Mouse (Mus musculus) lung, embryonic 15.5 days (tissue): Measurements from ENCODE around the gene Ecm1. TPM values are rescaled to one million over a fixed set of nuclear protein-coding genes. Genes with fewer than 3 reads are reported as not detected.

Source experiments
- ATAC-seq: fragments of 200-750 bp; cut with Nextera tagmentation; 2 replicates; pipeline ENCODE4 v1.8.0; 2017; ENCODE audit warnings: moderate number of reproducible peaks, borderline replicate concordance; ENCODE audit not compliant: low FRiP score, low TSS enrichment; ENCODE audit errors: extremely low read depth
- H3K27ac ChIP-seq: fragments of 300-500 bp; sonication (generic); 2 replicates; pipeline ENCODE4 v1.5.1; 2015; ENCODE audit warnings: moderate library complexity, mild to moderate bottlenecking, inconsistent platforms
- H3K27me3 ChIP-seq: fragments of 300-500 bp; sonication (generic); 2 replicates; pipeline ENCODE4 v1.6.1; 2015; ENCODE audit warnings: inconsistent platforms
- H3K36me3 ChIP-seq: fragments of 300-500 bp; sonication (generic); 2 replicates; pipeline ENCODE4 v1.6.1; 2015; ENCODE audit warnings: inconsistent platforms
- H3K4me1 ChIP-seq: fragments of 300-500 bp; sonication (generic); 2 replicates; pipeline ENCODE4 v1.6.1; 2015; ENCODE audit warnings: inconsistent platforms
- H3K4me2 ChIP-seq: fragments of 300-500 bp; sonication (generic); 2 replicates; pipeline ENCODE4 v1.6.1; 2015; ENCODE audit warnings: inconsistent platforms, mild to moderate bottlenecking, moderate library complexity
- H3K4me3 ChIP-seq: fragments of 300-500 bp; sonication (generic); 2 replicates; pipeline ENCODE4 v1.5.1; 2015; ENCODE audit warnings: mild to moderate bottlenecking, inconsistent platforms
- H3K9ac ChIP-seq: fragments of 300-500 bp; sonication (generic); 2 replicates; pipeline ENCODE4 v1.6.1; 2015; ENCODE audit warnings: inconsistent platforms
- H3K9me3 ChIP-seq: fragments of 300-500 bp; sonication (generic); 2 replicates; pipeline ENCODE4 v1.6.1; 2016; ENCODE audit warnings: inconsistent platforms
- WGBS: fragments of 180-500 bp; shearing (Covaris S2); methylation state at CpG from one replicate; pipeline ENCODE4 v1.1.7; 2015; 5-methylcytosine and 5-hydroxymethylcytosine counted together
- polyA plus RNA-seq: library from polyadenylated mRNA; unstranded; fragments of >200 nt; fragmentation: Nextera tagmentation; extraction: Ambion mirVana; gene quantifications from 2 replicates; pipeline ENCODE4 v1.2.1, GENCODE M21; 2015

The Ecm1 gene
- polyA plus RNA-seq, 1 experiment from 2014 or later = 20.4 TPM

DNA sequence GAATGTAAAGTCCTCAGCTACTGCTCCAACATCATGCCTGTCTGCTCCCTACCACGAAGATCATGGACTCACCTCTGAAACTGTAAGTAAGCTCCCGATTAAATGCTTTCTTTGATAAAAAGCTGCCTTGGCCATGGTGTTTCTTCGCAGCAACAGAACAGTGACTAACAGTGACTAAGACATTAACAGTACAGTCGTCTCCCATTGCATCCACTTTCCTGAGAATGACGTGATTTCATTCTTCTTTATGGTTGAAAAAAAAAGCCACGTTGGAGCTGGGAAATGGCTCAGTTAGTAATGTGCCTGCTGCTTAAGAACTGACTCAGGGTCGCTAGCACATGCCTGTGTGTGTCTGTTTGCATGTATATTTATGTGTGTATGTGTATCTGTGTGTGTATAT is 13.5 kb downstream of the Ecm1 start:
- Histone ChIP-seq H3K27ac (no peak overlapping the region), H3K4me3 (no peak overlapping the region), H3K27me3 (no peaks in the 10 kb centered on the region), H3K9ac (no peak overlapping the region), H3K36me3 (no peaks in the 10 kb centered on the region), H3K4me2 (no peak overlapping the region), H3K4me1 (no peaks in the 10 kb centered on the region), H3K9me3 (no peaks in the 10 kb centered on the region)
- WGBS = 77% methylated on average over 7 of the region's 7 CpGs
- no peak for ATAC-seq

- H3K36me3 ChIP-seq = no peaks in the 10 kb centered on the region
- no peak for ATAC-seq
- 44% methylated on average over 3 of the region's 3 CpGs for WGBS
Measured at GRCm38 (mm10) chr3:95722386-95722785, 17.0 kb downstream of the Ecm1 start.

DNA sequence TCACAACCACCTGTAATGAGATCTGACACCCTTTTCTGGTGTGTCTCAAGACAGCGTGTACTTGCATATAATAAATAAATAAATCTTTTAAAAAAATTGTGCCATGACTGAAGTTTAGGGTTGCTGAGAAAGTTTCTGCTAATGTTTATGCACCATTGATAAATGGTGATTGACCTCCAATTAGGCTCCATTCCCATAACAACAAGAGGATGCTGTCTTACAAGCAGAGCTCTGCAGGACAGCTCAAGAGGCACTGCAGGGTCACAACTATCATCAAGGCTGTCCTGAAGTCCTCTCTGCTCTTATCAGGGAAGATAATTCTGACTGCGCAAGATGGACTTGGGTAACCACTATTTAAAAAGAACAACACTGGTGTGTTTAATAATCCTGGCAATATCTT is 21.2 kb downstream of the Ecm1 start:
- no peaks in the 10 kb centered on the region for H3K4me1 ChIP-seq
- no peaks in the 10 kb centered on the region for H3K36me3 ChIP-seq
- H3K9me3 ChIP-seq = no peaks in the 10 kb centered on the region
- no peak overlapping the region for H3K27ac ChIP-seq
- no peak for ATAC-seq
- no peak overlapping the region for H3K9ac ChIP-seq
- H3K4me3 ChIP-seq = no peak overlapping the region
- H3K4me2 ChIP-seq = no peak overlapping the region
- 68% methylated on average over 2 of the region's 2 CpGs for WGBS
- H3K27me3 ChIP-seq = no peaks in the 10 kb centered on the region

More at GRCm38 (mm10) chr3:95722386-95722785, 17.0 kb downstream of the Ecm1 start:
- no peak overlapping the region for H3K4me2 ChIP-seq
- H3K9ac ChIP-seq = no peak overlapping the region
- H3K27me3 ChIP-seq = no peaks in the 10 kb centered on the region
- H3K27ac ChIP-seq = no peak overlapping the region
- no peaks in the 10 kb centered on the region for H3K9me3 ChIP-seq
- no peak overlapping the region for H3K4me3 ChIP-seq
- H3K4me1 ChIP-seq = no peaks in the 10 kb centered on the region

GRCm38 (mm10) chr3:95716075-95716474 is 23.3 kb downstream of the Ecm1 start:
- Histone ChIP-seq H3K9ac (no peak overlapping the region), H3K4me3 (no peak overlapping the region), H3K4me1 (no peaks in the 10 kb centered on the region), H3K9me3 (no peaks in the 10 kb centered on the region), H3K36me3 (no peaks in the 10 kb centered on the region), H3K4me2 (no peak overlapping the region), H3K27me3 (no peaks in the 10 kb centered on the region), H3K27ac (no peak overlapping the region)
- ATAC-seq = no peak
- WGBS = 65% methylated on average over 1 of the region's 1 CpGs

DNA sequence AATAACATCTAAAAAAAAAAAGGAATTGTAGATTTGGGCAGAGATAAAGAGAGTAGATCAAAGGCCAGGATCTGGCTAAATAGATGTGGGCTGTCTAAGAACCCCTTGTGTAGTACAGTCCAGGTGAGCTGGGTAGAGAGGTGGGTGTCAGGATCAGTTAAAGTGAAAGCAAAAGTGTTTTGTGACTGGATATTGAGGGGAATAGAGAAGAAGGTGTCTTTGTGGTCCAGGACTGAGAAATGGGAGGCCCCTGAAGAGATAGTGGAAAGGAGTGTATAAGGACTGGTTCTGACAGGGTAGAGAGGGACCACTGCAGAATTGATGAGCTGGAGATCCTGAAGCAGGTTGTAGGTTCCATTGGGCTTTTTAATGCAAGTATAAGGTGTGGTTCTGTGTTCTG is 29.4 kb downstream of the Ecm1 start:
- Histone ChIP-seq H3K27me3 (no peaks in the 10 kb centered on the region), H3K27ac (no peak overlapping the region), H3K9ac (no peak overlapping the region), H3K9me3 (no peaks in the 10 kb centered on the region), H3K4me2 (no peak overlapping the region), H3K4me1 (no peaks in the 10 kb centered on the region), H3K36me3 (no peaks in the 10 kb centered on the region), H3K4me3 (no peak overlapping the region)
- no peak for ATAC-seq

GRCm38 (mm10) chr3:95709044-95709443 is 30.3 kb downstream of the Ecm1 start:
- no peak overlapping the region for H3K4me2 ChIP-seq
- ATAC-seq = no peak
- WGBS = 87% methylated on average over 4 of the region's 4 CpGs

GRCm38 (mm10) chr3:95707497-95707896 is 31.9 kb downstream of the Ecm1 start:
- 82% methylated on average over 7 of the region's 7 CpGs for WGBS
- Histone ChIP-seq H3K27ac (no peak overlapping the region), H3K4me1 (0 out of 2 replicates have a peak, but pooled peaks cover under 1% of the 10 kb centered on the region), H3K27me3 (no peaks in the 10 kb centered on the region), H3K4me2 (no peak overlapping the region), H3K9me3 (no peaks in the 10 kb centered on the region), H3K4me3 (no peak overlapping the region), H3K9ac (no peak overlapping the region), H3K36me3 (no peaks in the 10 kb centered on the region)
- no peak for ATAC-seq

More at GRCm38 (mm10) chr3:95709044-95709443, 30.3 kb downstream of the Ecm1 start:
- Histone ChIP-seq H3K4me3 (no peak overlapping the region), H3K27ac (no peak overlapping the region), H3K27me3 (no peaks in the 10 kb centered on the region), H3K9ac (no peak overlapping the region), H3K36me3 (no peaks in the 10 kb centered on the region), H3K9me3 (no peaks in the 10 kb centered on the region), H3K4me1 (no peaks in the 10 kb centered on the region)

GRCm38 (mm10) chr3:95706273-95706672 is 33.1 kb downstream of the Ecm1 start:
- Histone ChIP-seq H3K9me3 (no peaks in the 10 kb centered on the region), H3K4me2 (no peak overlapping the region), H3K36me3 (no peaks in the 10 kb centered on the region), H3K4me1 (peaks cover 12% of the 10 kb centered on the region), H3K4me3 (no peak overlapping the region), H3K27me3 (no peaks in the 10 kb centered on the region), H3K27ac (no peak overlapping the region), H3K9ac (no peak overlapping the region)
- 83% methylated on average over 4 of the region's 4 CpGs for WGBS
- no peak for ATAC-seq

- no peaks in the 10 kb centered on the region for H3K36me3 ChIP-seq
- H3K27ac ChIP-seq = no peak overlapping the region
- H3K4me2 ChIP-seq = no peak overlapping the region
- no peak overlapping the region for H3K4me3 ChIP-seq
- 74% methylated on average over 4 of the region's 4 CpGs for WGBS
- H3K9me3 ChIP-seq = no peaks in the 10 kb centered on the region
- H3K4me1 ChIP-seq = peaks cover 22% of the 10 kb centered on the region
- no peak for ATAC-seq
- H3K27me3 ChIP-seq = no peaks in the 10 kb centered on the region
- no peak overlapping the region for H3K9ac ChIP-seq
Measured at GRCm38 (mm10) chr3:95704612-95705011, 34.8 kb downstream of the Ecm1 start.

- Histone ChIP-seq H3K27ac (no peak overlapping the region), H3K36me3 (no peaks in the 10 kb centered on the region), H3K27me3 (no peaks in the 10 kb centered on the region), H3K9me3 (no peaks in the 10 kb centered on the region), H3K4me3 (no peak overlapping the region), H3K4me2 (no peak overlapping the region), H3K4me1 (peaks cover 22% of the 10 kb centered on the region), H3K9ac (no peak overlapping the region)
- WGBS = 88% methylated on average over 3 of the region's 3 CpGs
- no peak for ATAC-seq
Measured at GRCm38 (mm10) chr3:95703276-95703675, 36.1 kb downstream of the Ecm1 start.

- 7% methylated on average over 24 of the region's 24 CpGs for WGBS
- H3K4me2 ChIP-seq = peak overlapping the region; percentile 79
Measured at GRCm38 (mm10) chr3:95701877-95702540, 37.4 kb downstream of the Ecm1 start.

GRCm38 (mm10) chr3:95701085-95701484 is 38.3 kb downstream of the Ecm1 start:
- peaks cover 30% of the 10 kb centered on the region for H3K4me1 ChIP-seq
- H3K27ac ChIP-seq = no peak overlapping the region
- no peak overlapping the region for H3K4me3 ChIP-seq
- 0 out of 2 replicates have a peak overlapping the region, but pooled peaks have one; percentile 55 for H3K9ac ChIP-seq
- no peaks in the 10 kb centered on the region for H3K27me3 ChIP-seq
- H3K4me2 ChIP-seq = no peak overlapping the region
- no peaks in the 10 kb centered on the region for H3K36me3 ChIP-seq
- H3K9me3 ChIP-seq = no peaks in the 10 kb centered on the region
- no peak for ATAC-seq
- WGBS = 82% methylated on average over 2 of the region's 2 CpGs

More at GRCm38 (mm10) chr3:95701877-95702540, 37.4 kb downstream of the Ecm1 start:
- Histone ChIP-seq H3K27me3 (no peaks in the 10 kb centered on the region), H3K4me3 (peak overlapping the region; percentile 36), H3K9ac (peak overlapping the region; percentile 55), H3K27ac (peak overlapping the region; percentile 42; the same call in 1 of the 2 replicates), H3K9me3 (no peaks in the 10 kb centered on the region), H3K4me1 (peaks cover 22% of the 10 kb centered on the region), H3K36me3 (no peaks in the 10 kb centered on the region)
- peak; percentile 91 for ATAC-seq
